8 mouse cellular contexts compared by ENCODE assay signal in the genomic region with DNA sequence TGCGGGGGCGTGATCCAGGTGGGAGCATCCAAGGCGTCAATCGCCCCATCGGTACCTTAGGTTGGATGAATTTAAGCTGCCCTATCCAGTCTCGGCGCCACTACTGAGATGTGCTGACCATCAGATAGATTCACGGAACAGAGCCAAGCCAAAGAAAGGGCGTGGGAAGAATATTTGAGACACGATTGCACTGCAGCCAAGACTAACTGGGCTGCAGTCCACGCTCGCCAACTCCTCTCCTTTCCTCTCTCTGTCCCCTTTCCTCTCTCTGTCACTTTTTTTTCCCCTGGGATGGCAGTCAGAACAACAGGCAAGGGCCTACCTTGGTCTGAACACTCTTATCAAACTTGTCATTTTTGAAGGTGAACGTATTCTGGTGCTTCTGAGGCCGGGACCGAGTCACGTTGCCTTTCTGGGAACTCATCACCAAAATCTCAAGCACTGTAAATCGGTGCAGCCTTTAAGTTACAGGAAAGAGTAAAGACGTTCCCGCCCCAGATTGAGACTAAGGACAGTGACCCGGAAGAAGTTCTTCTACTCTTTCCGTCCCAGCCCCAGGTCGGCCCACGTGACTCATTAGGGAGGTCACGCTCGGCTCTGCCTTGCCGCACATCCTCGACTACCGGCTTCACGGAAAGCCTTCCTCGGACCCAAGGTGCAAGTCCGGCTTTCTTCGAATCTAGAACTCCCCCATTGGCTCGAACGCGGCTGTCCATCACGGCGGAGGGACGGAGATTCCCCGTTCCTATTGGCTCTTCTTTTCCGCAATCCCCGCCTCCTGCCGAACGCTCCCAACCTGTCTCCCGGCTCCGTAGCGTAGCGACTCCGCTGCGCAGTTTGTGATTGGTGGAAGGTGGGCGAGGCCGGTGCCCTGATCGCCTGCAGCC. TPM values are rescaled to one million over a fixed set of nuclear protein-coding genes. Genes with fewer than 3 reads are reported as not detected.
DNase-seq lines count a peak whose midpoint lies in the region; ATAC-seq lines count a peak whose summit lies in the region.

Gene 1110059E24Rik, minus strand, starts transcription at position 692 of the 887 bp plus-strand sequence.

- H3K27ac ChIP-seq in hindbrain, embryonic 12.5 days: peak within 1 kb of the TSS; percentile 100

- peak; percentile 98 for DNase-seq in NIH3T3 (ENCODE audit: low read depth)
- peak; percentile 97 to 98 for DNase-seq in cerebellum, postnatal 10 days
- DNase-seq in frontal cortex, postnatal 10 days (ENCODE audit: low spot score in 2 of 2): peak; percentile 94 to 96
- DNase-seq in layer of hippocampus, postnatal 14 days (ENCODE audit: low spot score in 2 of 2): peak; percentile 97 to 98
- DNase-seq in lung, postnatal 14 days: peak; percentile 96
- peak; percentile 95 for DNase-seq in retina, adult 2 months (ENCODE audit: low read depth, low spot score)
- peak; percentile 93 to 96 for DNase-seq in thymus, postnatal 36 days

- H3K36me3 ChIP-seq in hindbrain, embryonic 12.5 days: no peaks in the 10 kb centered on the region

- peak within 1 kb of the TSS; percentile 97 for H3K4me3 ChIP-seq in hindbrain, embryonic 12.5 days

- peak; percentile 100 for ATAC-seq in hindbrain, embryonic 12.5 days (ENCODE audit: low FRiP score)

- H3K4me1 ChIP-seq in hindbrain, embryonic 12.5 days: peaks cover 18% of the 10 kb centered on the region

- WGBS in hindbrain, embryonic 12.5 days: 5% methylated on average over 52 of the region's 52 CpGs

- no peaks in the 10 kb centered on the region for H3K9me3 ChIP-seq in hindbrain, embryonic 12.5 days (replicated peaks)

- no peaks in the 10 kb centered on the region for H3K27me3 ChIP-seq in hindbrain, embryonic 12.5 days

- H3K9ac ChIP-seq in hindbrain, embryonic 12.5 days: peak within 1 kb of the TSS; percentile 95

- peak within 1 kb of the TSS; percentile 62 for H3K4me2 ChIP-seq in hindbrain, embryonic 12.5 days (replicated peaks)

RNA-seq across cellular contexts. Expression of gene 1110059E24Rik, which starts in this region (rescaled TPM):
- polyA plus RNA-seq in hindbrain, embryonic 12.5 days (2016; fragmentation: Nextera tagmentation; extraction: Ambion mirVana): 51.4 and 58.7 TPM in 2 replicates
- 10 to 100 TPM; 24.2 to 25.5 TPM for total RNA-seq in layer of hippocampus, postnatal 14 days (2021)

Comparison
In these comparisons a context has a peak if more than half of its experiments do, and no peak if none do; other contexts are left out.
1. Peak in every context shown above with its lines: DNase-seq, ATAC-seq, H3K4me3 ChIP-seq and H3K27ac ChIP-seq.